Mouse (Mus musculus): ENCODE data around the gene Tcta. TPM values are rescaled to one million over a fixed set of nuclear protein-coding genes. Genes with fewer than 3 reads are reported as not detected.
A peak's percentile ranks its signal among the peaks of the same experiment; 100 is the strongest.

The Tcta gene
- polyA plus RNA-seq, 1 experiment from 2014 or later = 20.1 TPM

GRCm38 (mm10) chr9:108280071-108280828, 25.7 kb downstream of the Tcta start:
- ATAC-seq (ENCODE audit: insufficient read depth) (peak; percentile 76), DNase-seq (peak; percentile 74)
- no peak overlapping the region for H3K9ac ChIP-seq
- H3K36me3 ChIP-seq (ENCODE audit: insufficient read depth) = no peaks in the 10 kb centered on the region
- H3K4me2 ChIP-seq = no peak overlapping the region
- no peaks in the 10 kb centered on the region for H3K9me3 ChIP-seq (ENCODE audit: low read depth, low read length)
- no peak overlapping the region for H3K4me3 ChIP-seq (ENCODE audit: low read depth, low read length)
- 23% methylated on average over 8 of the region's 8 CpGs for WGBS
- peak overlapping the region; percentile 40; the same call in 1 of the 2 replicates for H3K27ac ChIP-seq (ENCODE audit: low read depth)
- 0 out of 2 replicates have a peak, but pooled peaks cover 6% of the 10 kb centered on the region for H3K4me1 ChIP-seq (ENCODE audit: insufficient read depth)
- no peaks in the 10 kb centered on the region for H3K27me3 ChIP-seq (ENCODE audit: insufficient read depth, low read length)
- TF ChIP-seq CTCF (IDR thresholded peaks at IDR 0.05; ENCODE audit: low read depth) = no peak

GRCm38 (mm10) chr9:108278697-108279450, 27.1 kb downstream of the Tcta start:
- peak; percentile 69 for TF ChIP-seq CTCF (IDR thresholded peaks at IDR 0.05; ENCODE audit: low read depth)
- no peak overlapping the region for H3K4me2 ChIP-seq
- no peak overlapping the region for H3K4me3 ChIP-seq (ENCODE audit: low read depth, low read length)
- no peaks in the 10 kb centered on the region for H3K36me3 ChIP-seq (ENCODE audit: insufficient read depth)
- 0 out of 2 replicates have a peak, but pooled peaks cover 6% of the 10 kb centered on the region for H3K4me1 ChIP-seq (ENCODE audit: insufficient read depth)
- no peaks in the 10 kb centered on the region for H3K9me3 ChIP-seq (ENCODE audit: low read depth, low read length)
- no peak for ATAC-seq (ENCODE audit: insufficient read depth)
- WGBS = 60% methylated on average over 10 of the region's 10 CpGs
- no peak overlapping the region for H3K27ac ChIP-seq (ENCODE audit: low read depth)
- H3K9ac ChIP-seq = no peak overlapping the region
- peak; percentile 66 for DNase-seq
- H3K27me3 ChIP-seq (ENCODE audit: insufficient read depth, low read length) = no peaks in the 10 kb centered on the region

GRCm38 (mm10) chr9:108275331-108275659, 30.7 kb downstream of the Tcta start:
- H3K27ac ChIP-seq (ENCODE audit: low read depth) = no peak overlapping the region
- no peaks in the 10 kb centered on the region for H3K9me3 ChIP-seq (ENCODE audit: low read depth, low read length)
- DNase-seq (no peak), ATAC-seq (ENCODE audit: insufficient read depth) (no peak)
- WGBS = 19% methylated on average over 6 of the region's 6 CpGs
- no peak overlapping the region for H3K4me3 ChIP-seq (ENCODE audit: low read depth, low read length)
- TF ChIP-seq CTCF (IDR thresholded peaks at IDR 0.05; ENCODE audit: low read depth) = no peak
- H3K36me3 ChIP-seq (ENCODE audit: insufficient read depth) = no peaks in the 10 kb centered on the region
- H3K27me3 ChIP-seq (ENCODE audit: insufficient read depth, low read length) = no peaks in the 10 kb centered on the region
- no peak overlapping the region for H3K4me2 ChIP-seq
- no peak overlapping the region for H3K9ac ChIP-seq
- H3K4me1 ChIP-seq (ENCODE audit: insufficient read depth) = peaks cover 9% of the 10 kb centered on the region; the same call in 1 of the 2 replicates

- Histone ChIP-seq H3K9me3 (ENCODE audit: low read depth, low read length) (no peaks in the 10 kb centered on the region), H3K4me3 (ENCODE audit: low read depth, low read length) (no peak overlapping the region), H3K36me3 (ENCODE audit: insufficient read depth) (no peaks in the 10 kb centered on the region), H3K4me1 (ENCODE audit: insufficient read depth) (peaks cover 6% of the 10 kb centered on the region; the same call in 1 of the 2 replicates), H3K4me2 (no peak overlapping the region), H3K27me3 (ENCODE audit: insufficient read depth, low read length) (no peaks in the 10 kb centered on the region), H3K27ac (ENCODE audit: low read depth) (no peak overlapping the region), H3K9ac (no peak overlapping the region)
- no peak for TF ChIP-seq CTCF (IDR thresholded peaks at IDR 0.05; ENCODE audit: low read depth)
- WGBS = 64% methylated on average over 5 of the region's 5 CpGs
- ATAC-seq (ENCODE audit: insufficient read depth) = no peak
- DNase-seq = no peak
Observed at GRCm38 (mm10) chr9:108274476-108275330, 31.3 kb downstream of the Tcta start.

- no peak overlapping the region for H3K9ac ChIP-seq
- TF ChIP-seq CTCF (IDR thresholded peaks at IDR 0.05; ENCODE audit: low read depth) = no peak
- DNase-seq (no peak), ATAC-seq (ENCODE audit: insufficient read depth) (no peak)
- H3K4me1 ChIP-seq (ENCODE audit: insufficient read depth) = peaks cover 6% of the 10 kb centered on the region; the same call in 1 of the 2 replicates
- no peaks in the 10 kb centered on the region for H3K9me3 ChIP-seq (ENCODE audit: low read depth, low read length)
- H3K4me3 ChIP-seq (ENCODE audit: low read depth, low read length) = no peak overlapping the region
- H3K4me2 ChIP-seq = no peak overlapping the region
- 39% methylated on average over 4 of the region's 4 CpGs for WGBS
- peak overlapping the region; percentile 51; the same call in 1 of the 2 replicates for H3K27ac ChIP-seq (ENCODE audit: low read depth)
- no peaks in the 10 kb centered on the region for H3K36me3 ChIP-seq (ENCODE audit: insufficient read depth)
- H3K27me3 ChIP-seq (ENCODE audit: insufficient read depth, low read length) = no peaks in the 10 kb centered on the region
Observed at GRCm38 (mm10) chr9:108273485-108273884, 32.5 kb downstream of the Tcta start.

GRCm38 (mm10) chr9:108272691-108273090, 33.3 kb downstream of the Tcta start:
- Histone ChIP-seq H3K9ac (no peak overlapping the region), H3K27ac (ENCODE audit: low read depth) (peak overlapping the region; percentile 7; the same call in 1 of the 2 replicates), H3K27me3 (ENCODE audit: insufficient read depth, low read length) (no peaks in the 10 kb centered on the region), H3K4me1 (ENCODE audit: insufficient read depth) (peaks cover 6% of the 10 kb centered on the region; the same call in 1 of the 2 replicates), H3K36me3 (ENCODE audit: insufficient read depth) (no peaks in the 10 kb centered on the region), H3K9me3 (ENCODE audit: low read depth, low read length) (no peaks in the 10 kb centered on the region), H3K4me2 (no peak overlapping the region), H3K4me3 (ENCODE audit: low read depth, low read length) (no peak overlapping the region)
- DNase-seq = no peak
- WGBS = 34% methylated on average over 5 of the region's 5 CpGs
- 0 out of 2 replicates have a peak, but pooled peaks have one; percentile 15 for ATAC-seq (ENCODE audit: insufficient read depth)
- no peak for TF ChIP-seq CTCF (IDR thresholded peaks at IDR 0.05; ENCODE audit: low read depth)
